Mouse (Mus musculus): Measurements from ENCODE around the gene Miga2.

- TF ChIP-seq CTCF (IDR thresholded peaks at IDR 0.05), result no peak
- TF ChIP-seq EP300 (IDR thresholded peaks at IDR 0.05), result no peak
Measured at GRCm38 (mm10) chr2:30408452-30409100, 44.5 kb downstream of the Miga2 start.
